Mouse (Mus musculus) right cerebral cortex, postnatal 36 days (tissue): Measurements from ENCODE around the gene Apol7c.
A peak's percentile ranks its signal among the peaks of the same experiment; 100 is the strongest.
"Not testable (repeated sequence)": the region's sequence is repeated elsewhere in the genome, so short reads cannot be mapped to it uniquely, and the experiment has no call there.

Source experiments
- DNase-seq, 2 experiments: peaks; one replicate each; pipeline ENCODE4 v3.0.0; 2022; ENCODE audit warnings: low spot score in 2 of 2, mixed read lengths in 1 of 2

Gene Apol7c

GRCm38 (mm10) chr15:77533216-77533615 lies at the start of gene Apol7c:
Gene Apol7c, minus strand, starts transcription at chr15:77533316.
- DNase-seq = no peak

- DNase-seq = peak; percentile 2 to 3
Measured at GRCm38 (mm10) chr15:77581681-77582080, 48.6 kb upstream of the Apol7c start.

- no peak for DNase-seq
Measured at GRCm38 (mm10) chr15:77579311-77579710, 46.2 kb upstream of the Apol7c start.

- no peak for DNase-seq
Measured at GRCm38 (mm10) chr15:77578801-77579200, 45.7 kb upstream of the Apol7c start.

GRCm38 (mm10) chr15:77563219-77563618 lies 30.1 kb upstream of the Apol7c start:
- DNase-seq = no peak

- DNase-seq = no peak
Measured at GRCm38 (mm10) chr15:77561792-77562191, 28.7 kb upstream of the Apol7c start, which contains the start of gene 1700025B11Rik. Gene 1700025B11Rik, minus strand, starts transcription at chr15:77561892.

GRCm38 (mm10) chr15:77539221-77539620 lies 6.1 kb upstream of the Apol7c start:
- not testable (repeated sequence) for DNase-seq

GRCm38 (mm10) chr15:77523186-77523843 lies 9.8 kb downstream of the Apol7c start:
- DNase-seq = peak in 1 of 2 experiments; percentile 2

GRCm38 (mm10) chr15:77520596-77520995 lies 12.5 kb downstream of the Apol7c start:
- DNase-seq = not testable (repeated sequence)

GRCm38 (mm10) chr15:77507966-77508365 lies 25.1 kb downstream of the Apol7c start, which contains the start of gene Apol11a:
Gene Apol11a, plus strand, starts transcription at chr15:77508271.
- DNase-seq = not testable (repeated sequence)

GRCm38 (mm10) chr15:77494694-77495093 lies 38.4 kb downstream of the Apol7c start:
- not testable (repeated sequence) for DNase-seq

GRCm38 (mm10) chr15:77493181-77493580 lies 39.9 kb downstream of the Apol7c start:
- not testable (repeated sequence) for DNase-seq

- DNase-seq = no peak
Measured at GRCm38 (mm10) chr15:77482140-77482794, 50.8 kb downstream of the Apol7c start.

- not testable (repeated sequence) for DNase-seq
Measured at GRCm38 (mm10) chr15:77476693-77477092, 56.4 kb downstream of the Apol7c start, which contains the start of gene Apol10a. Gene Apol10a, plus strand, starts transcription at chr15:77477047.
